Mouse (Mus musculus): Measurements from ENCODE around the gene Tead2.

- TF ChIP-seq CTCF (IDR thresholded peaks at IDR 0.05; ENCODE audit: control insufficient read depth, insufficient read depth, insufficient read length), result no peak
- TF ChIP-seq USF1 (IDR thresholded peaks at IDR 0.05; ENCODE audit: low read depth), result no peak
- TF ChIP-seq MAX (IDR thresholded peaks at IDR 0.05), result no peak
- TF ChIP-seq CEBPB (IDR thresholded peaks at IDR 0.05; ENCODE audit: low read depth), result no peak
- no peak for TF ChIP-seq MYOG (IDR thresholded peaks at IDR 0.05; ENCODE audit: control insufficient read depth, extremely low read depth, insufficient read length)
- TF ChIP-seq MYOD1 (IDR thresholded peaks at IDR 0.05; ENCODE audit: control insufficient read depth, insufficient read length, low read depth), result no peak
Observed at GRCm38 (mm10) chr7:45233580-45234332, 18.2 kb downstream of the Tead2 start.
